Mouse (Mus musculus) embryo, embryonic 10 days (tissue): ENCODE measurements around the gene Gm21976.

Experiments used
- DNase-seq: peaks from one replicate; pipeline ENCODE4 v3.0.0-alpha.2; 2015; ENCODE audit warnings: low spot score

Gene Gm21976

DNA sequence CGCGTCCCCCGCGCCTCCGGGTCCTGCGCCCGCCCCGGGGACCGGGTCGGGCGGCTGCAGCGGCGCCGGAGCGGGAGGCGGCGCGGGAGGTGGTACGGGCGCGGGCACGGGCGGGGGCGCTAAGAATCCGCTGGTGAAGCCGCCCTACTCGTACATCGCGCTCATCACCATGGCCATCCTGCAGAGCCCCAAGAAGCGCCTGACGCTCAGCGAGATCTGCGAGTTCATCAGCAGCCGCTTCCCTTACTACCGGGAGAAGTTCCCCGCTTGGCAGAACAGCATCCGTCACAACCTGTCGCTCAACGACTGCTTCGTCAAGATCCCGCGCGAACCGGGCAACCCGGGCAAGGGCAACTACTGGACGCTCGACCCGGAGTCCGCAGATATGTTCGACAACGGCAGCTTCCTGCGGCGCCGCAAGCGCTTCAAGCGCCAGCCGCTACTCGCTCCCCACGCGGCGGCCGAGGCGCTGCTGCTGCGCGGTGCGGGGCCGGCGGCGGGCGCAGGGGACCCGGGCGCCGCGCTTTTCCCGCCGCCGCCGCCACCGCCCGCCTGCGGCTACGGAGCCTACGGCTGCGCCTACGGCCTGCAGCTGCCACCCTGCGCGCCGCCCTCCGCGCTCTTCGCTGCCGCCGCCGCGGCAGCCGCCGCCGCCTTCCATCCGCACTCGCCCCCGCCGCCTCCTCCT, 75.3 kb downstream of the Gm21976 start:
- peak; percentile 60 for DNase-seq

DNA sequence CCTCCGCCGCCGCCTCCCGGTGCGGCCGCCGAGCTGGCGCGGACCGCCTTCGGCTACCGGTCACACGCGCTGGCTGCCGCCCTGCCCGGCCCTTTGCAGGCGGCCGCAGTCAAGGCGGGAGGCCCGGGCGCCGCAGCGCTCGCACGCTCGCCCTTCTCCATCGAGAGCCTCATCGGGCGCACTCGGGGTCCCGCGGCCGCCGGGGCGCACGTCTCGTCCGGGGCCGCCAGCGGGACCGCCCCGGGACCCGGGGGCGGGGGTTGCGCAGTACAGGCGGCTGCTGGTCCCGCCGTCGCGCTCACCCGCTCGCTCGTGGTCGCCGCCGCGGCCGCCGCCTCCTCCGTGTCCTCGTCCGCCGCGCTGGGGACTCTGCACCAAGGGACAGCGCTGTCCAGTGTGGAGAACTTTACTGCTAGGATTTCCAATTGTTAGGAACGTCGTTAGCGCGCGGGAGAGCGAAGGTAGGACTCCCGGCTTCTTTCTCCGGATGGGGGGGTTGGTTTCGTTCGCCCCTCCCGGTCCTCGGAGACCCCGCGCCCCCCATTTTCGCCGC, 75.9 kb downstream of the Gm21976 start:
- DNase-seq: peak; percentile 61

DNA sequence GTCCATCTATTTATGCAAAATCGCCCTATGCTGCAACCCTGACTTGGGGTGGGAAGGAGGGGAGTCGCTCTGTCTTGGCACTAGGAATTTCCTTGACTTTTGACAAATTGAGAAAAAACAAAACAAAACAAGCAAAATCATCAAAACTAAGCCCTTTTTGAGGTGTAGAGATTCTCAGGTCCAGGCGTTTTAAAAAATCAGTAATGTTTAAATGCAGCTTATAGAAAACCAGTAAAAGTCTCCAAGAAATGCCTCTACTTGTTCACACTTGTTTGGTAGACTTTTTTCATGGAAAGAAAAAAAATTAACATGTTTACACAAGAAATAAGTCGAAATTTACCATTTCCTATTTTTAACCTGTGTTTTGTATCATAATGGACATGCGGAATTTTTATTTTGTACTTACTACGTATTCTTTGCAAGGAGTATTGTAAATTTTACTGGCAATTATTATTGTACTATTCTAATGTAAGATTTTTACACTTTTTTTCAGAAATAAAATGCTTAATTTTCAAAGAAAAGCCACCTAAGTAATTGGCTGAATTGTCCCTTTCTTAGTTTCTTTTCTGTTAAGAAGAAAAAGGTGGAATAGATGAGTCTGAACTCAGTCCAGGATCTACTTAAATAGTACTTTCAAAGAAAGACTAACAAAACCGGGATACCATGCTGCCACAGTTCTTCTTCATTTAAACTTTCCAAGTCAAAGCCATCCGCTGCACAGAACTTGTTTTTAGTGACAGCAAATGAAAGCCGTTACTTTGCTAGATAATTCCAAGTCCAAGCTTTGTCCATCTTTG, 76.7 kb downstream of the Gm21976 start:
- no peak for DNase-seq
